Mouse (Mus musculus) spleen, postnatal 14 days (tissue): ENCODE results near the gene Pla2g3.
A peak's percentile ranks its signal among the peaks of the same experiment; 100 is the strongest.

Experiments used
- DNase-seq, 2 experiments: peaks; one replicate each; pipeline ENCODE4 v3.0.0; 2021 to 2022; ENCODE audit warnings: low spot score in 2 of 2

Pla2g3 gene

GRCm38 (mm10) chr11:3487952-3488570 is at the start of gene Pla2g3:
Pla2g3 (plus strand) TSS chr11:3488284.
- DNase-seq, result no peak

DNA sequence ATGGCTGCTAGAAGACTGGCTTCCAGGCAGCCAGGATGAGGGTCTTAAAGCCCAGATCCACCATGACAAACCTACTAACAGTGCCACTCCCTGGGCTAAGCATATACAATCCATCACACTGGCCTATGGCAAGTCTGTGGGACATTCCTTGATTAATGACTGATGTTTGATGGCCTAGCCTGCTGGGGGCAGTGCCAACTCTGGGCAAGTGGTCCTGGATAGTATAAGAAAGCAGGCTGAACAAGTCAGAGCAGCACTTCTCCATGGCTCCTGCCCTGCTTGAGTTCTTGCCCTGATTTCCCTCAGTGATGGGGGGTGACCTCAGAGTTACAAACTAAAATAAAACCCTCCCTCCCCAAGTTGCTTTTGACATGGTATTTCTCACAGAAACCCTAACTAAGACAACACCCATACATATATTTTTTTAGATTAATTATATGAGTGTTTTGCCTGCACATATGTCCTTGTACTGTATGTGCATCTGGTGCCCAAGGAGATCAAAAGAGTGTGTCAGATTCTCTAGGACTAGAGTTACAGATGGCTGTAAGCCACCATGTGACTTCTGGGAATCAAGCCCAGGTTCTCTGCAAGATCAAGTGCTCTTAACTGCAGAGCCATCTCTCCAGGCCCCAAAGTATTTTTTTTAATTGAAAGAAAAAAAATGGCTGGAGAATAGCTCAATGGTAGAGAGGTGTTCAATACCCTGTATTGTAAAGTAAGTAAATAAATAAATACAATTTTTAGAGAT is 46.2 kb upstream of the Pla2g3 start:
- DNase-seq, result no peak

GRCm38 (mm10) chr11:3442677-3443076 is 45.4 kb upstream of the Pla2g3 start:
- no peak for DNase-seq

DNA sequence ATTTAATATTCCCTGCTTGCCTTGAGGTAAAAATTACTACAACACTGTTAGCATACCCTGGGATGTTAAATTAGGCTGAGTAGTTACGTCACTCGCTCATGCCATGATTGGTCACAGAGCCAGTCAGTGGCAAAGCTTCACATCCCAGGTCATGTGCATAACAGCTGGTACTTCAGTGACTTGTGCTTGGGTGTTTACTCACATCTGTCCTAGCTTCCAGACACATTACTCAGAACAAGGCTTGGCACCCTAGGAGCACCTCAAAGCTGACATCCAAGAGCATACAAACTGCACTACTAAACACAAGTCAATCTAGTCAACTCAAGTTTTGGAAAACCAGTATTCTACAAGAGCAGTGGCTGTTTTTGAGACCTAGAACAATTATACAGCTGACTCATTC is 45.0 kb upstream of the Pla2g3 start:
- DNase-seq, result no peak

- no peak for DNase-seq
Observed at GRCm38 (mm10) chr11:3444875-3445274, 43.2 kb upstream of the Pla2g3 start.

DNA sequence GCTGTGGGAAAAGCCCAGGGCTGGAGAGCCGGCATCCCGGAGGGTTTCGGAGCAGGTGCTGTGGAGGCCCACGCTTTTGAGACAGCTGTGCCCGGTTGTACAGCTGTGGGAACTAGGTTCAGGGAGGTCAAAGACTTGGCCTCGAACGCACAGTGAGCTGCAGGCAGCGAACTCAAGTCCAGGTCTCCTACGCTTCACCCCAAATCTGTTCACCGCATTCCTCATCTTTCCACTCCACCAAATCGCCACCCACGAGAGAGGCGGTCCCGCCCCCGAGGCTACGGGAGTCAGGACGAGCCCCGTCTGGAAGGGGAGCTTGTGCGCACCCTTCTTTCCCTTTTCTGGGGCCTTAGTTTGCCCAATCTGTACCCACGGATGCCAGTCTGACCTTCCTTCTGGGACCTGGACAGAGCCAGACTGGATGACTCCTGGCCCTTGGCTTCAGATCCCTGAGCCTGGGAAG is 36.4 kb upstream of the Pla2g3 start:
- DNase-seq, result peak in 1 of 2 experiments; percentile 14

- peak; percentile 80 to 85 for DNase-seq
Observed at GRCm38 (mm10) chr11:3452167-3452639, 35.9 kb upstream of the Pla2g3 start, which contains the start of gene Rnf185. Rnf185 (minus strand) TSS chr11:3452363.

DNA sequence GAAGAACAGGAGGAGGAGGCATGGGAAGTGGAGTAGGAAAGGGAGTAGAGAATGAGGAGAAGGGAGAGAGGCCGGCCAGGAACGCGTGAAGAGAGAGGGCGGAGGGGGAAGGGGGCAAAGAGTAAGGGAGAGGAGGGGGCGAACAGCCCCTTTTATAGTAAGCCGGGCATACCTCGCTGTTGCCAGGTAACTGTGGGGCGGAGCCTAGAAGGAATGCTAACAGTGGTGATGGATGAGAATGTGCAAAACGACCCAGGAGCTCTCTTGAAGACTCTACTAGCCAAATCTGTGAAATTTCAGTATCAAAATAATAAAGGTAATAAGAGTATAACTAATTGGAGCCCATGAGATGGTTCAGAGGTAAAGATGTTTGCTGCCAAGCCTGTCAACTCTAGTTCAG is 35.3 kb upstream of the Pla2g3 start:
- no peak for DNase-seq

- DNase-seq, result no peak
Observed at GRCm38 (mm10) chr11:3453467-3453866, 34.6 kb upstream of the Pla2g3 start.

GRCm38 (mm10) chr11:3454506-3454905 is 33.6 kb upstream of the Pla2g3 start:
- DNase-seq, result no peak

- DNase-seq, result peak; percentile 25 to 64
Observed at GRCm38 (mm10) chr11:3456354-3456753, 31.7 kb upstream of the Pla2g3 start.

DNA sequence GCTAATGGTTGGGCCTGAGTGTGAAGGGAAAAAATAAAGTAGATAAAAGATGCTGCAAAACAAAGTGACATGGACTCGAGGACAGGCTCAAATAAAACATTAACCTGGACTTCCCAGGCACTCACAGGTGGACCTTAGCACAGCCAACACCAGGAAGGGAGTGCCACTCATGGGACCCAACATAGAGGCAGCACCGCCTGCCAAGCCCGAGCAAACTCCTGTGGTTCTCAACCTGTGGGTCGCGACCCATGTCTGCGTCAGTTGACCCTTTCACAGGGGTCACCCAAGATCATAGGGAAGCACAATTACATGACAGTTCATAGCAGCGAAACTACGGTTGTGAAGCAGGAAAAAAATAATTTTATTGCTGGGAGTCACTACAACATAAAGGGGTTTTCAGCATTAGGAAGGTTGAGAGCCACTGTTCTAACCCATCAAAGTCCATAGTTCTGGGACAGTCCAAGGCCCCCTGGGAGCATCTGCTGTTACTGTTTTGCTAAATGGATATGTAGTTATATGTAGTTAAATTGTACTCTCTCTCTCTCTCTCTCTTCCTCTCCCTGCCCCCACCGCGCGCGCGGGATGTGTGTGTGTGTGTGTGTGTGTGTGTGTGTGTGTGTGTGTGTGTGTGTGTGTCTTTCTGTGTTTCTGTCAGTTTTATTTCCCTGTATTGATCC is 29.5 kb upstream of the Pla2g3 start:
- DNase-seq, result no peak

DNA sequence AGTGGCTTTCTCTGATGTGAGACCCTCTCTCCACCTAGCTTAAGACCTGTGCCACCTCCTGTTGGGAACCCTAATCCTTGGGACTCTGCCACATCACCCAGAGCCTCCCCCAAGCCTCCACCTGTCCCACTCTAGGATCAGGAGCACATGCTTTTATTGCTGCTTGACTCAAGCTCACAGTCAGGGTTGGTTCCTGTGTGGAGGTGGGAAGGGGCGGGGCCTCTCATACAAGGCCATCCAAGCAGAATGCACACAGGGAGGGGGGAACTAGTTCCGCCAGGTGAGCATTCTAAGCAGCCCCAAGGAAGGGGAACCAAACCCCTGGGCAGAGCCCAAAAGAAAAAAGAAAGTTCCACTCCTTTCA is 29.0 kb upstream of the Pla2g3 start:
- DNase-seq, result no peak

DNA sequence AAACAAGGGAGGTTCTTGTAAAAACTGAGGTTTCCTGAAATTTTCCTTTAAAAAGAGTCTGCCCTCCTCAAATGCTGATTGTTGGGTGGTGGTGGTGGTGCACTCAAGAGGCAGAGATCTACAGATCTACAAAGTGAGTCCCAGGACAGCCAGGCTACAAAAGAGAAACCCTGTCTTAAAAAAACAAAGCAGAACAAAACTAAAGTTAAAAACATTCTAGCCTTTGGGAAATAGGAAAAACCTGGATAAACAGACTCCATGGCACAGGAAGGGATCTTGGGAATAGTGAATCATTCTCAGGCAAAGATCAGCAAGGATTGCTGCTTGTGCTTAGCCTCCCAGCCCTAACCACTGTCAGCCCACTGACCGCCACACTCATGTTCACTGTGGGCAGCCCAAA is 25.2 kb upstream of the Pla2g3 start:
- DNase-seq, result no peak

- no peak for DNase-seq
Observed at GRCm38 (mm10) chr11:3471448-3471850, 16.6 kb upstream of the Pla2g3 start.

- DNase-seq, result peak; percentile 46 to 73
Observed at GRCm38 (mm10) chr11:3472484-3472883, 15.6 kb upstream of the Pla2g3 start.

DNA sequence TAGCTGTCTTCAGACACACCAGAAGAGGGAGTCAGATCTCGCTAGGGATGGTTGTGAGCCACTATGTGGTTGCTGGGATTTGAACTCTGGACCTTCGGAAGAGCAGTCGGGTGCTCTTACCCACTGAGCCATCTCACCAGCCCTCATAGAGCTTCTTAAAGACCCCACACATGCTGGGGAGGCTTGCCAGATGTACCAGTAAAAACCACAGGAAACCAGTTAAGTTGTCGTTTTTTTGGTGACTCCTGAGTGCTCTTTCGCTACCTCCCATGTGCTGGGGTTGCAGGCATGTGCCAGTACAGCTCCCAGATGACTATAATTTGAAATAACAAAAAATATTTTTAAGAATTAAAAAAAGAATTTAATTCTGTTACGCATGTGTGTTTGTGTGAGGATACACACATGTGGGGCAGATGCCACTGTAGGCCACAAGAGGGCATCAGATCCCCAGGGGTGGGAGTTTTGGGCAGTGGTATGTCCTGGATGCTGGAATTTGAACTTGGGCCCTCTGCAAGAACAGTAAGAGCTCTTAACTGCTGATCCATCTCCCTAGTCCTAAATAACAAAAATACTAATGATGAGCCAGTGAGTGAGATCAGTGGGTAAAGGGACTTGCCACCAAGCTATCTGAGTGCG is 13.5 kb upstream of the Pla2g3 start:
- no peak for DNase-seq

GRCm38 (mm10) chr11:3475489-3475888 is 12.6 kb upstream of the Pla2g3 start:
- DNase-seq, result no peak

DNA sequence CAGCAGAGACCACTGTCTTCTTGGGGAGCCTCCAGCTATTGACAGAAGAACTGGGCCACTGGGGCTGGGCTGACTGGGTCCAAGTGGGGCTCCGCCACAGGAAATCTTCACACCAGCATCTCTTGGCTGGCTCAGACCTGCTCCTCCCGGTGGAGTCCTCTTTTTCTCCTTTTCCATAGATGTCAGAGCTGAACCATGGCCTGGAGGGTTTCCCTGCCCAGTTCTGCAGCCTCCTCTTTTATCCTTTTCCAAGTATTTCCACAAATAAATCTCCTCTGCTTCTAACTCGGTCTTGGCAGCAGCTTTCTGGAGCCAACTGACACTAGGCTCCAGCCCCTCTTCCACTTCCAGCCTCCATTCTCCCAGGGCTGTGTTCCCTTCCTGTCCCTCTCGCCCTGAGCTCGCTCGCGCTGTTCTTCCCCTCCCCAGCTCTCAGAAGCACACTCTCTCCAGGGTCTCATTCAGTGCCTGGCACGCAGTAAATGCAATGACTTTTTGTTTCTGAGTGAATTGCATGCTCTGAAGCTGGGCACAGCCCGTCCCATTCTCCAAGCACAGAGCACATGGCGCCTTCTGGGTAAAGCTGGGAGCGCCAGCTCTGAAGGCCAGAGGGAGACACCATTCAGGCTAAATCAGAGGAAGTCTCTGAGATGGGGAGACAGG is 4.0 kb upstream of the Pla2g3 start:
- no peak for DNase-seq

DNA sequence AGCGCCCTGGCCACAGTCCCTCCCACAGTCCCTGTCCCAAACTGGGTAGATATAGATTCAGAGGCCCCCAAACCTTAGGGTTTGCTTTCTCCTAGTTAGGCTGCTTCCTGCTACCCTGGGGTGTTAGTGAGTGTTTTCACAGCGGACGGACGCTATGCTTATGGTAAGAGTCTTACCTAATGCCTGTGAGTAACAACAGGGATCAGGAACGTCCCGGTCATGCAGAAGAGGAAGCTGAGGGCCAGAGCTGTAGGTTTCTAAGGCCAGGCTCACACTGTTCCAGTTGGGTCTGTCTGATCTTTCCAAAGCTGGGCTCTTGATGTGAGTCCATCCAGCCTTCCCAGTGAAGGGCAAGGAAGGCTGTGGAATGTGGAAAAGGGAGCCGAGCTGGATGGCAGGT is 1.7 kb upstream of the Pla2g3 start:
- DNase-seq, result no peak

GRCm38 (mm10) chr11:3489036-3489435 is 952 bp downstream of the Pla2g3 start:
- no peak for DNase-seq

DNA sequence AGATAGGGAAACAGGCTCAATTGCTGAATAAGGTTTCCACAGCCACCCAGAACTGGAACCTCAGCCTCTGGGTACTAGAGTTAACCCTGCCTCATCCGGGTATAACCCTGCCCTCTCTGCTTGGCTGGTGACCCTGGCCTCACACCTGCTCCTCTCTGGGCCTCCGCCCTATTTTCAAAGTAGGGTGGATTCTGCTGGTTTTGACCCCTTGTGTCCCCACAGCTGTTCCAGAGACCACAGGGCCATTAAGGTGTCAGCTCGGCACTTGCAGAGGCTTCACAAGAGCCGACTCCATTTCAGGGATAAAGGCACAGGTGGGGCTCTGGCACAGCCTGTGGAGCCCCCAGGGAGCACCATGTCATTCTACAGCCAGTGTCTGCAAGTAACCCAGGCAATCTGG is 4.7 kb downstream of the Pla2g3 start:
- DNase-seq, result no peak
